Mouse (Mus musculus): ENCODE measurements at regions not wholly inside any gene's neighbourhood (a gene's known extent, or its start where the extent isn't known, plus 50 kb on each side); places are given as distances from the start of the nearest gene placed in this dataset.

GRCm38 (mm10) chr2:146565693-146566092 is 53.5 kb upstream of the Ralgapa2 start:
- in situ Hi-C loops (cut with MboI; ENCODE audit: unreplicated experiment in 2 of 2): no loop called here

- in situ Hi-C loops (cut with MboI; ENCODE audit: unreplicated experiment in 2 of 2): no loop called here
Measured at GRCm38 (mm10) chr2:146568171-146568842, 56.2 kb upstream of the Ralgapa2 start.

- in situ Hi-C loops (cut with MboI; ENCODE audit: unreplicated experiment in 2 of 2): no loop called here
Measured at GRCm38 (mm10) chr2:146571036-146571435, 58.9 kb upstream of the Ralgapa2 start.

- in situ Hi-C loops (cut with MboI; ENCODE audit: unreplicated experiment in 2 of 2): no loop called here
Measured at GRCm38 (mm10) chr2:146571857-146572256, 59.7 kb upstream of the Ralgapa2 start.

GRCm38 (mm10) chr2:146575610-146576297 is 63.6 kb upstream of the Ralgapa2 start:
- in situ Hi-C loops (cut with MboI; ENCODE audit: unreplicated experiment in 2 of 2): no loop called here

- in situ Hi-C loops (cut with MboI; ENCODE audit: unreplicated experiment in 2 of 2): no loop called here
Measured at GRCm38 (mm10) chr2:146576298-146576905, 64.3 kb upstream of the Ralgapa2 start.

GRCm38 (mm10) chr2:146577096-146577495 is 65.0 kb upstream of the Ralgapa2 start:
- in situ Hi-C loops (cut with MboI; ENCODE audit: unreplicated experiment in 2 of 2): no loop called here

- in situ Hi-C loops (cut with MboI; ENCODE audit: unreplicated experiment in 2 of 2): no loop called here
Measured at GRCm38 (mm10) chr2:146581220-146581619, 69.1 kb upstream of the Ralgapa2 start.

- in situ Hi-C loops (cut with MboI; ENCODE audit: unreplicated experiment in 2 of 2): no loop called here
Measured at GRCm38 (mm10) chr2:146583807-146584388, 71.8 kb upstream of the Ralgapa2 start.

- in situ Hi-C loops (cut with MboI; ENCODE audit: unreplicated experiment in 2 of 2): no loop called here
Measured at GRCm38 (mm10) chr2:146586381-146586780, 74.2 kb upstream of the Ralgapa2 start.

- in situ Hi-C loops (cut with MboI; ENCODE audit: unreplicated experiment in 2 of 2): no loop called here
Measured at GRCm38 (mm10) chr2:146586981-146587380, 74.8 kb upstream of the Ralgapa2 start.

- in situ Hi-C loops (cut with MboI; ENCODE audit: unreplicated experiment in 2 of 2): no loop called here
Measured at GRCm38 (mm10) chr2:146589860-146590259, 77.7 kb upstream of the Ralgapa2 start.

GRCm38 (mm10) chr2:146593291-146593690 is 81.1 kb upstream of the Ralgapa2 start:
- in situ Hi-C loops (cut with MboI; ENCODE audit: unreplicated experiment in 2 of 2): no loop called here

- in situ Hi-C loops (cut with MboI; ENCODE audit: unreplicated experiment in 2 of 2): no loop called here
Measured at GRCm38 (mm10) chr2:146594212-146594611, 82.1 kb upstream of the Ralgapa2 start.

GRCm38 (mm10) chr2:146595673-146596072 is 83.5 kb upstream of the Ralgapa2 start:
- in situ Hi-C loops (cut with MboI; ENCODE audit: unreplicated experiment in 2 of 2): no loop called here

GRCm38 (mm10) chr2:146606170-146606569 is 94.0 kb upstream of the Ralgapa2 start:
- in situ Hi-C loops (cut with MboI; ENCODE audit: unreplicated experiment in 2 of 2): no loop called here

- in situ Hi-C loops (cut with MboI; ENCODE audit: unreplicated experiment in 2 of 2): loop anchor here (5.0 to 10.0 kb wide), 4 partner anchors 136 to 706 kb away; partner anchors contain the start of gene Naa20 (in 1 of the 2)
Measured at GRCm38 (mm10) chr2:146610896-146611295, 98.8 kb upstream of the Ralgapa2 start.

GRCm38 (mm10) chr2:146611886-146612521 is 99.9 kb upstream of the Ralgapa2 start:
- in situ Hi-C loops (cut with MboI; ENCODE audit: unreplicated experiment in 2 of 2): loop anchor here (5.0 to 10.0 kb wide), 4 partner anchors 137 to 707 kb away; partner anchors contain the start of gene Naa20 (in 1 of the 2)

- in situ Hi-C loops (cut with MboI; ENCODE audit: unreplicated experiment in 2 of 2): loop anchor here (5.0 to 10.0 kb wide), 4 partner anchors 138 to 708 kb away; partner anchors contain the start of gene Naa20 (in 1 of the 2)
Measured at GRCm38 (mm10) chr2:146612522-146613288, 100.6 kb upstream of the Ralgapa2 start.

- in situ Hi-C loops (cut with MboI; ENCODE audit: unreplicated experiment in 2 of 2): loop anchor here in 1 of 2 experiments (5.0 kb wide), 1 partner anchor 686 kb away; no protein-coding TSS in a partner anchor
Measured at GRCm38 (mm10) chr2:146621167-146621566, 109.0 kb upstream of the Ralgapa2 start.
